Mouse (Mus musculus): ENCODE data around the gene Rcl1. TPM values are rescaled to one million over a fixed set of nuclear protein-coding genes. Genes with fewer than 3 reads are reported as not detected.

The Rcl1 gene
- polyA plus RNA-seq, 2 experiments, result 30.9 to 48.6 TPM

DNA sequence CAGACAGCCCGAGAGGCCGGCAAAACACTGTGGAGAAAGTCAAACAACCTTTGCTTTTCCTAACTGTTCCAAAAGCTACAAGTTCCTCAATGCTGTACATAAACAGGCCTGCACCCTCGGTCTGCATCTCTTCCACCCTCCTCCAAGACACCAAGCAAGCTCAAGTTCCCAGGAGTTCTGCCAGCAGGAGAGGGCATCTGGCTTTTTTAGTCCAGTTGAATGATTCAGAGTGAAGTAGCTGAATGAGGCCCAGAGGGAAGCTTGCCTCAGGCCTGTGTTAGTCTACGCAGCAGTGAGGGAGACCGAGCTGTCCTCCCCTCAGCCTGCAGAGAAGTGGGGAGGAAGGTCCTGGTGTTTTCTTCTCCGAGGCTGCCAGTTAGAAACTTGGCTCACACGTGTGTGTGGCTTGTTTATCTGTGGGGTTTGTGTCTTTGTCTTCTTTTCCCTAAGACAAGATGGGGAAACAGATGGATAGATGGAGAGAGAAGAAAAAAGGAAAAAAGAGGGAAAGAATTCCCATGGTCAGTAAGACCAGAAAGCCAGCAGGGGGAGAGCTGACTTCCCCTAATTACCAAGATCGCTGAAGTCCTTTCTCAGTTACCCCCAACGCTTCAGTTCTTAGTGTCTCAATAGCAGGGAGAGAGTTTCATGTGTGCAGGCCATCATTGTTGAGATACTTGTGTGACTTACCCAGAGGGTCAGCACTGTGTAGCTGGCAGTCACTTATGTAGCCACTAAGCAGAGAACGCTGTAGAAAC, 38.7 kb downstream of the Rcl1 start:
- 79% methylated on average over 10 of the region's 10 CpGs for WGBS
- no peak for TF ChIP-seq POLR2A (IDR thresholded peaks at IDR 0.05; ENCODE audit: borderline replicate concordance, extremely low read depth, insufficient read depth, insufficient read length)
- peaks cover 5% of the 10 kb centered on the region for H3K4me1 ChIP-seq (ENCODE audit: control insufficient read depth, insufficient read depth, low read length)
- H3K36me3 ChIP-seq (ENCODE audit: control insufficient read depth, insufficient read depth, low read length), result peaks cover 32% of the 10 kb centered on the region
- no peak overlapping the region for H3K4me2 ChIP-seq (replicated peaks; ENCODE audit: low read depth, low read length, severe bottlenecking)
- no peak for ATAC-seq (ENCODE audit: low FRiP score, low read depth)
- H3K9me3 ChIP-seq (ENCODE audit: control insufficient read depth, low read length), result no peaks in the 10 kb centered on the region
- DNase-seq (ENCODE audit: low spot score), result no peak
- no peak overlapping the region for H3K27ac ChIP-seq (replicated peaks; ENCODE audit: low read depth, low read length)
- no peak overlapping the region for H3K4me3 ChIP-seq (replicated peaks; ENCODE audit: low read length)
- no peaks in the 10 kb centered on the region for H3K27me3 ChIP-seq (ENCODE audit: control insufficient read depth, insufficient read depth, low read length)
- no peak overlapping the region for H3K9ac ChIP-seq (ENCODE audit: low read depth, low read length, severe bottlenecking)

DNA sequence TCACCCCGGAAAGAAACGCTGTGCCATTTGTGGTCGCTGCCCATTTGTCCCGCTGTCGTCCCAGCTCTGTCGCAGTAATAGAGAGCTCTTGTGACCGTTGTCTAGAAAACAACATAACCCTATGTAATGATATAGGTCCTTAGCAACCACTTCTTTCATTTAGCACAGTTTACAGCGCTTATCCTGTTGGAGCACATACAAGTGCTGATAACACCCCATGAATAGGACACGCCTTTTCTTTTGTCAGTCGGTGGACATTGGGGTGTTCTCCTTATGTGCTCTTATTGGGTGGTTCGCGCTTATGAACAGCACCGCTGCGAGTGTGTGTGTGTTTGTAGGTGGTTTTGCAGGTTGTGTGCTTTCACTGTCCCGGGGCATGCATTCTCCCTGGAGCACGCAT, 39.8 kb downstream of the Rcl1 start:
- Histone ChIP-seq H3K4me1 (ENCODE audit: control insufficient read depth, insufficient read depth, low read length) (peaks cover 5% of the 10 kb centered on the region), H3K27me3 (ENCODE audit: control insufficient read depth, insufficient read depth, low read length) (no peaks in the 10 kb centered on the region), H3K9ac (ENCODE audit: low read depth, low read length, severe bottlenecking) (no peak overlapping the region), H3K36me3 (ENCODE audit: control insufficient read depth, insufficient read depth, low read length) (peaks cover 28% of the 10 kb centered on the region), H3K4me2 (replicated peaks; ENCODE audit: low read depth, low read length, severe bottlenecking) (no peak overlapping the region), H3K4me3 (replicated peaks; ENCODE audit: low read length) (no peak overlapping the region), H3K27ac (replicated peaks; ENCODE audit: low read depth, low read length) (no peak overlapping the region), H3K9me3 (ENCODE audit: control insufficient read depth, low read length) (no peaks in the 10 kb centered on the region)
- no peak for TF ChIP-seq POLR2A (IDR thresholded peaks at IDR 0.05; ENCODE audit: borderline replicate concordance, extremely low read depth, insufficient read depth, insufficient read length)
- DNase-seq (ENCODE audit: low spot score), result no peak
- no peak for ATAC-seq (ENCODE audit: low FRiP score, low read depth)
- WGBS, result 96% methylated on average over 16 of the region's 16 CpGs

DNA sequence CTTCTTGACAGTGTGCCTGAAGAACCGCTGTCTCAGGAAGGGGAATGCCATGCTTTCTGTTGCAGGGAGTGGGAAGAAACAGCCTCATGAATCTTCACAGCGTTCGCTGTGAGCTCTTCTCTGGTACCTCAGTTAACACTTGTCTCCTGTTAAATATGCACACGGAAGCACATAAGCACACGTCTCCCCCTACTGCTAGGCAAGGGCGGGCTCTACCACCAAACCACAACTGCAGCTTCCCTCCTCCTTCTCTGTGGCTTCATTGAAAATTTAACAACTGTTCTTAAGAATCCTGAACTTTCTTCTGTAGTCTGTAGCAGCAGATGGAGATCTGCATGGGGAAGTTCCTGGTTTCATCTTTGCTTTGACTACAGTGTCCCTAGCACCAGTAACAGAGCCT, 41.1 kb downstream of the Rcl1 start:
- Histone ChIP-seq H3K4me3 (replicated peaks; ENCODE audit: low read length) (no peak overlapping the region), H3K9ac (ENCODE audit: low read depth, low read length, severe bottlenecking) (no peak overlapping the region), H3K4me2 (replicated peaks; ENCODE audit: low read depth, low read length, severe bottlenecking) (no peak overlapping the region), H3K27me3 (ENCODE audit: control insufficient read depth, insufficient read depth, low read length) (no peaks in the 10 kb centered on the region), H3K4me1 (ENCODE audit: control insufficient read depth, insufficient read depth, low read length) (no peaks in the 10 kb centered on the region), H3K9me3 (ENCODE audit: control insufficient read depth, low read length) (no peaks in the 10 kb centered on the region), H3K27ac (replicated peaks; ENCODE audit: low read depth, low read length) (no peak overlapping the region), H3K36me3 (ENCODE audit: control insufficient read depth, insufficient read depth, low read length) (peaks cover 23% of the 10 kb centered on the region)
- 80% methylated on average over 6 of the region's 6 CpGs for WGBS
- no peak for DNase-seq (ENCODE audit: low spot score)
- no peak for ATAC-seq (ENCODE audit: low FRiP score, low read depth)
- no peak for TF ChIP-seq POLR2A (IDR thresholded peaks at IDR 0.05; ENCODE audit: borderline replicate concordance, extremely low read depth, insufficient read depth, insufficient read length)

GRCm38 (mm10) chr19:29145421-29145820, 44.2 kb downstream of the Rcl1 start:
- no peak for DNase-seq (ENCODE audit: low spot score)
- no peak overlapping the region for H3K4me3 ChIP-seq (replicated peaks; ENCODE audit: low read length)
- H3K9ac ChIP-seq (ENCODE audit: low read depth, low read length, severe bottlenecking), result no peak overlapping the region
- no peak overlapping the region for H3K27ac ChIP-seq (replicated peaks; ENCODE audit: low read depth, low read length)
- TF ChIP-seq POLR2A (IDR thresholded peaks at IDR 0.05; ENCODE audit: borderline replicate concordance, extremely low read depth, insufficient read depth, insufficient read length), result no peak
- no peak for ATAC-seq (ENCODE audit: low FRiP score, low read depth)
- 82% methylated on average over 6 of the region's 6 CpGs for WGBS
- no peak overlapping the region for H3K4me2 ChIP-seq (replicated peaks; ENCODE audit: low read depth, low read length, severe bottlenecking)
- no peaks in the 10 kb centered on the region for H3K9me3 ChIP-seq (ENCODE audit: control insufficient read depth, low read length)
- H3K36me3 ChIP-seq (ENCODE audit: control insufficient read depth, insufficient read depth, low read length), result peaks cover 18% of the 10 kb centered on the region
- peaks cover 7% of the 10 kb centered on the region for H3K4me1 ChIP-seq (ENCODE audit: control insufficient read depth, insufficient read depth, low read length)
- no peaks in the 10 kb centered on the region for H3K27me3 ChIP-seq (ENCODE audit: control insufficient read depth, insufficient read depth, low read length)

DNA sequence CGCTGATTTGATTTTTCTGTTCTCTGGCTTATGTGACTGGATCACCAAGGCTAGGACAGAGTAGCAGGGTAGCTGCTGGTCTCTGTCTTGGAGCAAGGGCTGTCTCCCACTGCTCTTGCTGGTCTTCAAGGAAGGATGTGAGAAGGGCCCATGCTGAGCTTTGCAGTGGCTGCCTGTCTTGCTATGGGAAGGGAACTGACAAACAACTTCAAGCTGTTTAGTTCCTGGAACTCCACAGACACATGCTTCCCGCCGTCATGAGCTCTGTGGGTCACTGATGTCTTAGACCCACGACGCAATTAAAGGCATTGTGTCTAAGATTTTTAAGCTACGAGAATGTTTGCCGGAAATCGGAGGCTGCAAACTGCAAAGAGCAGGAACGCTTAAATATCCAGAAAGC, 45.6 kb downstream of the Rcl1 start:
- no peak overlapping the region for H3K27ac ChIP-seq (replicated peaks; ENCODE audit: low read depth, low read length)

More for the DNA sequence above, 45.6 kb downstream of the Rcl1 start:
- peaks cover 18% of the 10 kb centered on the region for H3K36me3 ChIP-seq (ENCODE audit: control insufficient read depth, insufficient read depth, low read length)
- DNase-seq (ENCODE audit: low spot score) (no peak), ATAC-seq (ENCODE audit: low FRiP score, low read depth) (no peak)
- H3K9me3 ChIP-seq (ENCODE audit: control insufficient read depth, low read length), result no peaks in the 10 kb centered on the region
- no peak overlapping the region for H3K4me3 ChIP-seq (replicated peaks; ENCODE audit: low read length)
- H3K4me1 ChIP-seq (ENCODE audit: control insufficient read depth, insufficient read depth, low read length), result peaks cover 7% of the 10 kb centered on the region
- H3K27me3 ChIP-seq (ENCODE audit: control insufficient read depth, insufficient read depth, low read length), result no peaks in the 10 kb centered on the region
- WGBS, result 84% methylated on average over 9 of the region's 9 CpGs
- no peak overlapping the region for H3K9ac ChIP-seq (ENCODE audit: low read depth, low read length, severe bottlenecking)
- H3K4me2 ChIP-seq (replicated peaks; ENCODE audit: low read depth, low read length, severe bottlenecking), result no peak overlapping the region
- no peak for TF ChIP-seq POLR2A (IDR thresholded peaks at IDR 0.05; ENCODE audit: borderline replicate concordance, extremely low read depth, insufficient read depth, insufficient read length)
